Mouse (Mus musculus): Measurements from ENCODE around the gene Galnt14. TPM values are rescaled to one million over a fixed set of nuclear protein-coding genes. Genes with fewer than 3 reads are reported as not detected.

Gene Galnt14
- polyA plus RNA-seq, 1 experiment from 2014 or later, result not detected

DNA sequence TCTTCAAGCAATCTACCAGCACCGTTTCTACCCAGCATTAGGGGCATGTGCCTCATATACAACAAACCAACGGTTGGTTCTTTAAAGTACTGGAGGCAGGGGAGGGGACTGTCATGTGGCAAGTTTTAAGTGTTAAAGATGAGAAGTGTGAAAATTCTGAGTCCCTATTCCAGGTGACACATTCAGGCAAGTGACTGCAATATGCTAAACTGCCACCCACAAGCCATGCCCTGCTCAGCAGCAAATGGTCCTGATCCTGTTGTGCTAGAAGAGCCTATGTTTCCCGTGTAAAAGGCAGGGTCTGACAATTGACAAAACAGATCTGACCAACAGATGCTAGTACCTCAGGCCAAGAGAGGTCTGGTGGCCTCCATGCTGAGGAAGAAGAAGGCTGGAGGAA lies 149.1 kb downstream of the Galnt14 start:
- H3K79me2 ChIP-seq (ENCODE audit: inconsistent target), result no peaks in the 10 kb centered on the region
- no peak overlapping the region for H3K27ac ChIP-seq
- 22% methylated on average over 3 of the region's 3 CpGs for WGBS (ENCODE audit: missing documents)
- H3K4me3 ChIP-seq (ENCODE audit: inconsistent target), result no peak overlapping the region
- no peaks in the 10 kb centered on the region for H3K36me3 ChIP-seq (ENCODE audit: inconsistent target)

DNA sequence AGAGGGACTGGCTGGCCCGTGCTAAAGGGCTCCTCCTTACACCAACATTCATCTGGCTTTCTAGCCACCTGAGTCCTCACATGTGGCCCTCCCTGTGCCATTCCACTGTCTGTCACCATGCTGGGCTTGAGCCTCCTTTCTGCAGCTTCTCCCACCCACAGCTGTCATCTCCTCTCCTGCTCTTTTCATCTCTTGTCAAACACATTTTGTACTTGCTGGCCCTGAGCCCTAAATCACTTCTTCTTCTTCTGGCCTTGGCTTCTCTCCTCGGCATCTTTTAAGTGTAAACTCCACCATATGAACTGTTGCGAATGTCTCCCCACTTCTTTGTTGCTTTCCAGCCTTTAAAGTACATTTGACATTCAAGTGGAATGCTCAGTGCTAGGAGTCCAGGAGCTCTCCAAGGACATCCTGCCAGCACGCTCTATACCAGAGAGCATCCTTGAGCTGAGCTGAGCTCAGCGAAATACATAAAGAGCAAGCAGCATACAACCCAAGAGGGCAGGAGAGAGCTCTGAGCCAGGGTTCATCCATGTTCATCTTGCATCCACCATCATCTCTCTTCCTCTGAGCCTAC lies 150.0 kb downstream of the Galnt14 start:
- Histone ChIP-seq H3K27ac (no peak overlapping the region), H3K4me3 (ENCODE audit: inconsistent target) (no peak overlapping the region), H3K36me3 (ENCODE audit: inconsistent target) (no peaks in the 10 kb centered on the region), H3K79me2 (ENCODE audit: inconsistent target) (no peaks in the 10 kb centered on the region)
- 83% methylated on average over 5 of the region's 5 CpGs for WGBS (ENCODE audit: missing documents)

DNA sequence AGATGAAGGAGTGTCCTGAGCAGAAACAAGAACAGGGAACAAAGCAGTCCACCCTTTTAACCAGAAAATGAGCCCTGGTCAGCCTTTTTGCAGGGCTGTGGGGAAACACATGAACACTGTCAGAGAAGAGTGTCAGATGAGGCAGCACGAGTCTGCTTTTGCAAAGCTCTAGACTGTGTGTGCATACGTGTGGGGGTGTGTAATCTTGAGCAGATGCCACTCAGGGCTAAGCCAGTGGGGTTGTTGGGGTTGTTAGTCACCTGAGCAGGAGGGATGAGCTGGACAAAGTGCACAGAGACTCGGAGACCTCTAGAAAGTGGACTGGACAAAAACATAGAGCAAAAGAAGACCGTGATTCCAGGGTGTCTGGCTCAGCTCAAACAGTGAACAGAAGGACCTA lies 150.8 kb downstream of the Galnt14 start:
- Histone ChIP-seq H3K79me2 (ENCODE audit: inconsistent target) (no peaks in the 10 kb centered on the region), H3K4me3 (ENCODE audit: inconsistent target) (no peak overlapping the region), H3K27ac (no peak overlapping the region), H3K36me3 (ENCODE audit: inconsistent target) (no peaks in the 10 kb centered on the region)
- WGBS (ENCODE audit: missing documents), result 82% methylated on average over 4 of the region's 4 CpGs

DNA sequence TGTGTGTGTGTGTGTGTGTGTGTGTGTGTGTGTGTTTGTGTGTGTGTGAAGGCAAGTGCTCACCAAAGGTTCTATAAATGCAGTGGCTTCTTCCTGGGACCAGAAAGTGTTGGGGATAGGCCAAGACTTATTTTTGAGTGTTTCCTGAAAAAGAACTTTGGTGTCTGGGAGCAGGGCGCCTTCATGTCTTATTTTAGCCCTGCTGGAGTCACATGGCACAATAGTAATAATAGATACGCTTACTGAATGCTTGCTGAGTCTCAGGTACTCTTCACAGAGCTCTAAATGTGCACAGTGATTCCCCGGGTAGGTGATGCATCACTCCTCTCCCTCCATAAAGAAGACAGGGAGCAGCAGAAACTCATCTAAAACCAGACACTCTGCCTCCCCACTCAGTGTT lies 153.2 kb downstream of the Galnt14 start:
- WGBS (ENCODE audit: missing documents), result 87% methylated on average over 3 of the region's 3 CpGs
- Histone ChIP-seq H3K27ac (no peak overlapping the region), H3K4me3 (ENCODE audit: inconsistent target) (no peak overlapping the region)

DNA sequence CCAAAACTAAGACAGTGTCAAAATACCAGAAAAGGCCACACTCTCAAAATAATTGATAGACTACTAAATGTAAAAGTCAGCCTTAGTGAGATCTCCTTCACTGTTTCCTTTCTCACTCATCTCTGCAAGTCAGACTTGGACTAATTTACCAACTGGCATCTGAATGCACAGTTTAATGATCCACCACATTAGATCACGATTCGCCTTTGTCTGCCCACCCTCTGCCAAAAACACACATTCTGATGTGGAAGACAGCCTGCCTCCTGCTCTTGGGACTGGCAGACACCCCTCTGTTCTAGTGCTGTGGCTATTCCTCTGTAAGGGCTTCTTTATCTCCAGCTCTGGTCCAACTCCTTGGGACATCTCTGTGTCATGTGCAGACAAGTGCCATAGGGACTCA lies 153.8 kb downstream of the Galnt14 start:
- no peak overlapping the region for H3K4me3 ChIP-seq (ENCODE audit: inconsistent target)

More for the DNA sequence above, 153.2 kb downstream of the Galnt14 start:
- Histone ChIP-seq H3K79me2 (ENCODE audit: inconsistent target) (no peaks in the 10 kb centered on the region), H3K36me3 (ENCODE audit: inconsistent target) (no peaks in the 10 kb centered on the region)

DNA sequence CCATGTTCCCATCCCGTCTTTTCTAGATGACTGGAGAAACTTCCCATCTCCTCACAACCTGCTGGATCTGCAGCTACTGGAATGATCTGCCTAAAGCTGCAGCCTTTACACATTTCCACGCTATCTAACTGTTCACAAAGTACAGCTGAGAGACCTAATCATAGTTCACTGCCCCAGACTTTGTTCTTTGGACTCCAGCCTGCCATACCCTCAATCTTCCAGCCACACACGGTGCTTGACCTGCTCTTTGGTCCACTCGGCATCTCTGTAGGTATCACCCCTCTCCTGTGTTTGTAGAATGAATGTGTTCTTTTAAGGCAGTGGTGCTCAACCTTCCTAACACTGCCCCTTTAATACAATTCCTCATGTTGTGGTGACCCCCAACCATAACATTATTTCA lies 155.6 kb downstream of the Galnt14 start:
- 98% methylated on average over 4 of the region's 4 CpGs for WGBS (ENCODE audit: missing documents)
- Histone ChIP-seq H3K27ac (no peak overlapping the region), H3K79me2 (ENCODE audit: inconsistent target) (no peaks in the 10 kb centered on the region), H3K36me3 (ENCODE audit: inconsistent target) (no peaks in the 10 kb centered on the region), H3K4me3 (ENCODE audit: inconsistent target) (no peak overlapping the region)

More for the DNA sequence above, 153.8 kb downstream of the Galnt14 start:
- no peak overlapping the region for H3K27ac ChIP-seq
- no peaks in the 10 kb centered on the region for H3K36me3 ChIP-seq (ENCODE audit: inconsistent target)
- H3K79me2 ChIP-seq (ENCODE audit: inconsistent target), result no peaks in the 10 kb centered on the region
- 85% methylated on average over 2 of the region's 2 CpGs for WGBS (ENCODE audit: missing documents)

DNA sequence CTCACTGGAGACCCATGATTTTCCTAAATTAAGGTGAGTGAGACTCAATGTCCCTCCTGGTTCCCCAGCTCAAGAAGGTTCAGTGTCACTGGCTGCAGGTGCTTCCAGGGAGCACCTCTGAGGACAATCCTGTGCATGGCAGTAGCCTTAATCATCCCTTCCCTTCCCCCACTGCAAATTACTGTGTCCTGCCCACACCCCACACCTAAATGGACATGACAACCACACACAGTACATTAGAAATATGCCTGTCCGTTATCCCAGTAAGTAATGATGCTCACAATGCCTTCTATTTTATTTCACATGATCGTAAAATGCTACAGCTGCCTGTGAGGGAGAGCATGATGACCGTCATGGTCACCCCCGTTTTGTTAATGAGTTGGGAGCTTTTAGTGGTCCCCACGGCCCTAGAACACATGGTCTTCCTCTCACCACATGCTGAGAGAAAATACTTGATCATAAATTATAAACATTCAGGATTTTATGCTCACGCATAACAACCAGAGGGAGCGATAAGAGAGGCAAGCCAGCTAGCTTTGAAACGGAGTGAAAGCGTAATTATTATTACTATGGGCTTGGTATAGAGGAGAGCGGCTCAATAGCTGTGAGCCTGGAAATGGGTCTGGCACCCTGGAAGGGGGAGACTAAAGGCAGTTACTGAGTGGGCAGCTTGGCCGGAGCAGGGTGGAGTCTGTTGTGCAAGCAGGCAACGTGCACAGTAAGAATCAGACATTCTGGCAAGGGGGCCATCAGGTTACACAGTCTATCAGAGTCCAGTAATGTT lies 161.3 kb downstream of the Galnt14 start:
- Histone ChIP-seq H3K4me3 (ENCODE audit: inconsistent target) (no peak overlapping the region), H3K36me3 (ENCODE audit: inconsistent target) (no peaks in the 10 kb centered on the region), H3K27ac (no peak overlapping the region), H3K79me2 (ENCODE audit: inconsistent target) (no peaks in the 10 kb centered on the region)
- 84% methylated on average over 12 of the region's 12 CpGs for WGBS (ENCODE audit: missing documents)

DNA sequence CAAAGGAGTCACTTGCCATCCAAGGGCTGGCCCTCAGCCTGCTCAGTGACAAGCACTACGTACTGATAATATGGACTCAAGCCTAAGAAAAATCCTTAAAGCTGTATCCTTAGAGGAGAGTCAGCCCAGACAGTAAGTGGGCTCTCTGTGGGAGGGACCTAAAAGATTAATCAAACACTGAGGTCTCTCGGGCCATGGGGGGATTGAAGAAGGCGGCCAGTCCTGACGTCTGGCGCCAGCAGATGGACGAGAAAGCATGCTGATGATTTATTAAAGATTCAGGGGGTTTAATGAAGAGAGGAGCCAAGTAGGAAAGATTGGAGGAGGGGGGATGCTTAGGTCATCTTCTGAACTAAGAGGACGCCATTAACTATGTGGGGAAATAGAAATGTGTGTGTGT lies 162.1 kb downstream of the Galnt14 start:
- no peaks in the 10 kb centered on the region for H3K36me3 ChIP-seq (ENCODE audit: inconsistent target)
- H3K27ac ChIP-seq, result no peak overlapping the region
- H3K79me2 ChIP-seq (ENCODE audit: inconsistent target), result no peaks in the 10 kb centered on the region
- 93% methylated on average over 7 of the region's 7 CpGs for WGBS (ENCODE audit: missing documents)
- H3K4me3 ChIP-seq (ENCODE audit: inconsistent target), result no peak overlapping the region

DNA sequence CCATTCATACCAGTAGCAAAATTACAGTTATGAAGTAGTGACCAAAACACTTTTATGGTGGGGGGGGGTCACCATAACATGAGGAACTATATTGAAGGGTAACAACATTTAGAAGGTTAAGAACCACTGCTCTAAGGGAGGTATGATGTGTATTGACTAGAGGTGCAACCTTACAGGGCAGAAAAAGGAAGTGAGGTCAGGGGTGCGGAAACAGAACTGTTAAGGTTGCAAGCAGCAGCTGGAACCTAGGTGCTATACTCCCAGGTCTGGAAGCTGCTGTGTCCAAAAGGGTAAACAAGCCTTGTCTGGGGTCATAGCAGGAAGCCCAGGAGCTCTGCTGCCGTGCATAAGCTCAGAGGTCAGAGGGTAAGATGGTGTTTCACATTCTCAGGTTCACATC lies 162.8 kb downstream of the Galnt14 start:
- 44% methylated on average over 2 of the region's 2 CpGs for WGBS (ENCODE audit: missing documents)
- Histone ChIP-seq H3K4me3 (ENCODE audit: inconsistent target) (no peak overlapping the region), H3K27ac (no peak overlapping the region)

DNA sequence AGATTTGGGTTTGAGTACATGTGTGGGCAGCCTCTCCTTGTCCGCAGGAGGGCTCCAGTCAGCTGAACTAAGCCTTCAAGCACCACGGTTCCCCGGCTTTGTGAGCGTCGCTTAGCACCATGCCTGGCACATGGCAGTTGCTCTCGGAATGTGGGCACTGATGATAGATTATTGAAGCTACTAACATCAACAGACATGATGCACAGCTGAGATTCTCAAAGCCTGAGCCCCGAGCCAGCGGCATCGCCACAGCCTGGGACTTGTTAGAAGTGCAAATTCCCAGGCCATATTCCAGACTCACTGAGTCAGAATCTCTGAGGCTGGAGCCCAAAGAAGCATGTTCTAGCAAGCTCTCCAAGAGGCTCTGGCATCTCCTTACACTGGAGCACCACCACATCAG lies 168.3 kb downstream of the Galnt14 start:
- Histone ChIP-seq H3K79me2 (ENCODE audit: inconsistent target) (no peaks in the 10 kb centered on the region), H3K36me3 (ENCODE audit: inconsistent target) (no peaks in the 10 kb centered on the region), H3K4me3 (ENCODE audit: inconsistent target) (no peak overlapping the region), H3K27ac (no peak overlapping the region)
- WGBS (ENCODE audit: missing documents), result 89% methylated on average over 9 of the region's 9 CpGs

More for the DNA sequence above, 162.8 kb downstream of the Galnt14 start:
- H3K79me2 ChIP-seq (ENCODE audit: inconsistent target), result no peaks in the 10 kb centered on the region
- H3K36me3 ChIP-seq (ENCODE audit: inconsistent target), result no peaks in the 10 kb centered on the region

DNA sequence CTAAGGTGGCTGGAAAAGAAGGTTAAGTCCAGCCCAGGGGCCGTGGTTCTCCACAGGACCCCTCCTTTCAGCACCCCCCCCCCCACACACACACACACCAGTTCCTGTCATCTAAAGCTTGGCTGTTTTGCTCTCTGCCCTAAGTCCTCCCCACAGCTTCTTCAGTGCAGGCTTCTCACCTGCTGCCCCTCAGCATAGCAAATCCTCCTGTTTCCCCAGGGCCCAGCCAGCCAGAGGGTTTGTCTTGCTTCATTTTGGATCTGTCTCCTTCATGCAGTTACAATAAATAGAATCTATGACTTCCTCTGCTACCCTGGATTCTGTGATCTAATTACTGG lies 169.1 kb downstream of the Galnt14 start:
- Histone ChIP-seq H3K27ac (no peak overlapping the region), H3K36me3 (ENCODE audit: inconsistent target) (no peaks in the 10 kb centered on the region), H3K4me3 (ENCODE audit: inconsistent target) (no peak overlapping the region), H3K79me2 (ENCODE audit: inconsistent target) (no peaks in the 10 kb centered on the region)
- 38% methylated on average over 1 of the region's 1 CpGs for WGBS (ENCODE audit: missing documents)

DNA sequence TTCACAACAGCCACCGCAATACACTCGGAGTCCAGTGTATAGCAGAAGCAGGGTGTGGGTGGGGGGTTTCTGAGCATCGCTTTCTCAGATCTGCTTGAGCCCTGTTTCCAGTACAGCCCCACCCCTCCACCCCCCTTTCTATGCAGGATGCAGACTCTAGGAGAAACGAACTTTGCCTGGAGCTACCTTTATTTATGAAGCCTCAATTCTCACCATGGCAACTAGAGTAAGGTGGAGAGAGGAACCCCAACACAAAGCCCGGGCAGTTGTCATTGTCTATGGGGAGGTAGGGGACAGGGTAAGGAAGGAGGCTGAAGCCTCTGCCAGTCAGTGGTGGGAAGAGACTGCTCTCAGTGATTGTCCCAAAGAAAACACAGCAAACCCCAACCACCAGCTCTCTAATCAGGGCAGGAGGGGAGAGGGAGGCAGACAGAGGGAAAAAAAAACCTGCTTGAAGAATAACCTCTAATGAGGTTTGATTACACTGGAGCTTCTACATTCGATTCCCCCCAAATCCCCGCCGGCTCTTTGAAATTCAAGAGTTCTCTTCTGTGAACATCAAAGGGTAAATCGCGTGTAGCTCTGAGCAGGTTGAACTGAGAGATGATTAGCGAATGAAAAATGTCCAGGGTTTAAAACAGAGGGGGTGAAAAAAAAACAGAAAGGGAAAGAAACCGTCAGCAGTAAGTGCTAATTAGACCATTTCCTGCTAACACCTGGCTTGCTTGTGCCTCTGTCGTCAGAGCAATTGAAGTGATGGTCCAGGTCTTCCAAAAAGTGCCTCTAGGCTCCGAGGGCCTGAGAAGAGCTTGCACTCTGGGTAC lies 169.6 kb downstream of the Galnt14 start:
- H3K36me3 ChIP-seq (ENCODE audit: inconsistent target), result no peaks in the 10 kb centered on the region
- 43% methylated on average over 14 of the region's 14 CpGs for WGBS (ENCODE audit: missing documents)

DNA sequence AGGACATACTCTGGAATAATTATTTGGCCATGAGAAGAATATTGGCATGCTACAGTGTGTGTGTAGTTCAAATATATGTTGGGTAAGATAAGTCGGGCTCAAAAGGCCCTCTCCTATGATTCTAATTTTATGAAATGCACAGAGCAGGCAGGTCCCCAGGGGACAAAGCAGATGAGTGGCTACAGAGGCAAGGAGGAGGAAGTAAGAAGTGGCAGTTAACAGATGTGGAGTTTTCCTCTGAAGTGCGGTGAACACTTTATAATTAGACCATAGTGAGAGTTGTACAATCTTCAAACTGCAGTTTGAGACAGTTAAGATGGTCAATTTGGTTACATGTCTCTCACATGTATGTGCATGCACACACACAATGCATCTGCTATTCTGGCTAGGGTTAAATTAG lies 178.4 kb downstream of the Galnt14 start:
- 11% methylated on average over 2 of the region's 2 CpGs for WGBS (ENCODE audit: missing documents)
- no peak overlapping the region for H3K27ac ChIP-seq
- no peaks in the 10 kb centered on the region for H3K36me3 ChIP-seq (ENCODE audit: inconsistent target)
- H3K4me3 ChIP-seq (ENCODE audit: inconsistent target), result no peak overlapping the region
- no peaks in the 10 kb centered on the region for H3K79me2 ChIP-seq (ENCODE audit: inconsistent target)

More for the DNA sequence above, 169.6 kb downstream of the Galnt14 start:
- H3K27ac ChIP-seq, result no peak overlapping the region
- no peaks in the 10 kb centered on the region for H3K79me2 ChIP-seq (ENCODE audit: inconsistent target)
- no peak overlapping the region for H3K4me3 ChIP-seq (ENCODE audit: inconsistent target)

DNA sequence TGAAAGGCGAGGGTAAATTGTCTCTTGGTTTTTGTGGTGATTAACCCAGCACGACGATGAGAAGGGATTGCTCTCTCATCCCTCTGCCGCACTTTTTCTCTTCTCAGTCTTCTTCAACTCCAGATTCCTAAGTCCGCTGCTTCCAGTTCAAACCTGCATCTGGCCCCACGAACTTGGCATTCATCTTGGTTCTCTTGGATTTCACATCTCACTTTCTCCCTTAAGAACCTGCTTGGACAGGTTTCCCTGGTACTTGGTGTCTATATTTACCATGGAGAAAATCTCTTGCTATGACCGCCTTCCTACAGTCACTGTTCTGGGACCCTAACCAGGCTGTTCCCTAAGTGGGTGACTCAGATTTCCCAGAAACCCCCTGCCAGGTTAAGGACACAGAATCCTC lies 188.1 kb downstream of the Galnt14 start:
- Histone ChIP-seq H3K79me2 (ENCODE audit: inconsistent target) (no peaks in the 10 kb centered on the region), H3K27ac (no peak overlapping the region), H3K4me3 (ENCODE audit: inconsistent target) (no peak overlapping the region), H3K36me3 (ENCODE audit: inconsistent target) (no peaks in the 10 kb centered on the region)
- WGBS (ENCODE audit: missing documents), result 87% methylated on average over 7 of the region's 7 CpGs

DNA sequence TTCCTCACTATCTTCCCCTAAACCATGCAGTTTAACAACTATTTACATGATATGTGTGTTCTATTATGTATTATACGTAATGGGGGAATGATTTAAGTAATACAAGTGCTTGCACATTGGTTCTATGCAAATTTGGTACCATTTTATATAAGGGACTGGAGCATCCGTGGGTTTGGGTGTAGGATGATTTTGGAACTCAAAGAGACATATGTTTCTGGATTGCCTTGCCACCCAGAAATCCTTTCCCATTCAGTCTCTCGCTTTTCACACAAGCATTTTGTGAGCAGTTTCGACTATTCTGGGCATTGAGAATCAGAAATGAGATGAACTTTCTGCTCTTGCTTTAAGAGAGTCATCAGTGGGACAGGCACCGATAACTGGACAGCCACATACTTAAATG lies 190.9 kb downstream of the Galnt14 start:
- Histone ChIP-seq H3K4me3 (ENCODE audit: inconsistent target) (no peak overlapping the region), H3K36me3 (ENCODE audit: inconsistent target) (no peaks in the 10 kb centered on the region), H3K27ac (no peak overlapping the region), H3K79me2 (ENCODE audit: inconsistent target) (no peaks in the 10 kb centered on the region)
- WGBS (ENCODE audit: missing documents), result 91% methylated on average over 5 of the region's 5 CpGs

Measured in macrophage (primary cell).